Mouse (Mus musculus): Measurements from ENCODE around the gene Olfr1494.

GRCm38 (mm10) chr19:13722978-13723377 is 16.6 kb upstream of the Olfr1494 start, which contains the start of gene Olfr1493-ps1:
- no peak for TF ChIP-seq CTCF (IDR thresholded peaks at IDR 0.05)
- no peak for TF ChIP-seq EP300 (IDR thresholded peaks at IDR 0.05)

Measured in lung, postnatal 0 days (tissue).